Mouse (Mus musculus): ENCODE results near the gene Shcbp1l.

GRCm38 (mm10) chr1:153440752-153441151, 15.8 kb downstream of the Shcbp1l start:
- TF ChIP-seq CTCF (IDR thresholded peaks at IDR 0.05; ENCODE audit: insufficient read depth, low read length) (no peak), POLR2A (IDR thresholded peaks at IDR 0.05; ENCODE audit: borderline replicate concordance, extremely low read depth, low read depth, low read length) (no peak)

Data from lung, adult 2 months (tissue).